Comparison of ENCODE assay signal across 19 mouse cellular contexts in genomic region chr17:56254695-56255094, GRCm38 (mm10). TPM values are rescaled to one million over a fixed set of nuclear protein-coding genes. Genes with fewer than 3 reads are reported as not detected.
A peak's percentile ranks its signal among the peaks of the same experiment; 100 is the strongest.
DNase-seq lines count a peak whose midpoint lies in the region; ATAC-seq and TF ChIP-seq lines count a peak whose summit lies in the region.
"Had no signal": no experiment of that assay in that cellular context is flagged by ENCODE, and none has a peak within 500 bp of the region (broad histone marks: within the 10 kb centered on the region; RNA-seq: fewer than 3 reads in every experiment).

No protein-coding gene starts in this region.

- no peaks in the 10 kb centered on the region for H3K9me3 ChIP-seq in forebrain, postnatal 0 days (ENCODE audit: low read length)
- no peaks in the 10 kb centered on the region for H3K9me3 ChIP-seq in forebrain, embryonic 12.5 days
- H3K9me3 ChIP-seq in hindbrain, postnatal 0 days (ENCODE audit: low read length): no peaks in the 10 kb centered on the region
- no peaks in the 10 kb centered on the region for H3K9me3 ChIP-seq in midbrain, postnatal 0 days (ENCODE audit: low read length)
- H3K9me3 ChIP-seq: embryonic facial prominence, embryonic 10.5 days; midbrain, embryonic 12.5 days had no signal

- no peak overlapping the region for H3K4me3 ChIP-seq in forebrain, postnatal 0 days (ENCODE audit: low read depth, low read length)
- no peak overlapping the region for H3K4me3 ChIP-seq in forebrain, embryonic 12.5 days (replicated peaks)
- no peak overlapping the region for H3K4me3 ChIP-seq in layer of hippocampus, adult 2 months
- H3K4me3 ChIP-seq in hindbrain, postnatal 0 days (ENCODE audit: low read length): no peak overlapping the region
- H3K4me3 ChIP-seq in midbrain, postnatal 0 days (ENCODE audit: low read depth, low read length): no peak overlapping the region

- ATAC-seq in forebrain, postnatal 0 days: no peak
- no peak for ATAC-seq in forebrain, embryonic 12.5 days (ENCODE audit: low FRiP score)
- no peak for ATAC-seq in hindbrain, postnatal 0 days
- no peak for ATAC-seq in midbrain, postnatal 0 days (ENCODE audit: low FRiP score)
- ATAC-seq: intestine, embryonic 16.5 days had no signal

- no peaks in the 10 kb centered on the region for H3K27me3 ChIP-seq in forebrain, postnatal 0 days (ENCODE audit: insufficient read depth, low read length)
- H3K27me3 ChIP-seq in forebrain, embryonic 12.5 days: no peaks in the 10 kb centered on the region
- H3K27me3 ChIP-seq in hindbrain, postnatal 0 days (ENCODE audit: insufficient read depth, low read length): no peaks in the 10 kb centered on the region
- H3K27me3 ChIP-seq in midbrain, postnatal 0 days (ENCODE audit: insufficient read depth, low read length): no peaks in the 10 kb centered on the region
- H3K27me3 ChIP-seq: midbrain, embryonic 12.5 days had no signal

- H3K9ac ChIP-seq in forebrain, postnatal 0 days: peak overlapping the region; percentile 22; the same call in 1 of the 2 replicates
- H3K9ac ChIP-seq in forebrain, embryonic 12.5 days: no peak overlapping the region
- no peak overlapping the region for H3K9ac ChIP-seq in hindbrain, postnatal 0 days (replicated peaks; ENCODE audit: low read length)
- no peak overlapping the region for H3K9ac ChIP-seq in midbrain, postnatal 0 days (replicated peaks; ENCODE audit: low read length, poor library complexity, severe bottlenecking)
- H3K9ac ChIP-seq: midbrain, embryonic 12.5 days had no signal

- peaks cover 16% of the 10 kb centered on the region for H3K36me3 ChIP-seq in forebrain, postnatal 0 days (ENCODE audit: insufficient read depth)
- peaks cover 18% of the 10 kb centered on the region for H3K36me3 ChIP-seq in forebrain, embryonic 12.5 days (replicated peaks)
- peaks cover 6% of the 10 kb centered on the region for H3K36me3 ChIP-seq in hindbrain, postnatal 0 days (ENCODE audit: insufficient read depth, low read length)
- peaks cover 9% of the 10 kb centered on the region for H3K36me3 ChIP-seq in midbrain, postnatal 0 days (ENCODE audit: insufficient read depth, low read length)

- TF ChIP-seq CTCF in forebrain, postnatal 0 days (IDR thresholded peaks at IDR 0.05; ENCODE audit: low read depth): no peak
- TF ChIP-seq CTCF in layer of hippocampus, adult 2 months (conservative IDR thresholded peaks at IDR 0.05): no peak
- TF ChIP-seq CTCF in hindbrain, postnatal 0 days (IDR thresholded peaks at IDR 0.05; ENCODE audit: low read depth): no peak
- no peak for TF ChIP-seq CTCF in midbrain, postnatal 0 days (IDR thresholded peaks at IDR 0.05)

- H3K4me2 ChIP-seq in forebrain, postnatal 0 days (ENCODE audit: low read depth): no peak overlapping the region
- H3K4me2 ChIP-seq in forebrain, embryonic 12.5 days: no peak overlapping the region
- no peak overlapping the region for H3K4me2 ChIP-seq in hindbrain, postnatal 0 days (ENCODE audit: low read depth, low read length)
- no peak overlapping the region for H3K4me2 ChIP-seq in midbrain, postnatal 0 days (ENCODE audit: low read depth, low read length, poor library complexity, severe bottlenecking)

- H3K27ac ChIP-seq in forebrain, postnatal 0 days (ENCODE audit: low read depth, low read length): peak overlapping the region; percentile 76
- no peak overlapping the region for H3K27ac ChIP-seq in forebrain, embryonic 12.5 days
- H3K27ac ChIP-seq in layer of hippocampus, adult 2 months: peak overlapping the region; percentile 82
- peak overlapping the region; percentile 93; the same call in 1 of the 2 replicates for H3K27ac ChIP-seq in hindbrain, postnatal 0 days
- H3K27ac ChIP-seq in midbrain, postnatal 0 days (ENCODE audit: low read depth, low read length): peak overlapping the region; percentile 92
- H3K27ac ChIP-seq: embryonic facial prominence, embryonic 10.5 days had no signal

- WGBS in forebrain, postnatal 0 days: 74% methylated on average over 4 of the region's 4 CpGs
- WGBS in forebrain, embryonic 12.5 days: 80% methylated on average over 4 of the region's 4 CpGs
- 77% methylated on average over 4 of the region's 4 CpGs for WGBS in hindbrain, postnatal 0 days
- WGBS in midbrain, postnatal 0 days: 82% methylated on average over 4 of the region's 4 CpGs

- peaks cover 20% of the 10 kb centered on the region for H3K4me1 ChIP-seq in forebrain, postnatal 0 days (ENCODE audit: insufficient read depth)
- H3K4me1 ChIP-seq in forebrain, embryonic 12.5 days: peaks cover 37% of the 10 kb centered on the region
- no peaks in the 10 kb centered on the region for H3K4me1 ChIP-seq in hindbrain, postnatal 0 days (ENCODE audit: insufficient read depth, low read length)
- peaks cover 9% of the 10 kb centered on the region; the same call in 1 of the 2 replicates for H3K4me1 ChIP-seq in midbrain, postnatal 0 days (ENCODE audit: insufficient read depth, low read length)

- DNase-seq in forebrain, postnatal 0 days: no peak
- DNase-seq in layer of hippocampus, adult 2 months (ENCODE audit: low spot score in 2 of 2): no peak
- DNase-seq in layer of hippocampus, postnatal 36 days: no peak
- DNase-seq in hindbrain, postnatal 0 days (ENCODE audit: low spot score): no peak
- DNase-seq in midbrain, postnatal 0 days (ENCODE audit: low spot score): no peak
- DNase-seq in left cerebral cortex, adult 18-20 months (ENCODE audit: low spot score in 2 of 2): no peak
- DNase-seq: gastrocnemius, postnatal 10 days; liver; lung, adult 2 months; lung, postnatal 36 days had no signal

RNA-seq across cellular contexts. Expression of gene Fem1a, which starts 1.9 kb away (rescaled TPM):
- total RNA-seq in forebrain, postnatal 0 days (2014; rRNA removed): 44.2 and 53.6 TPM in 2 replicates
- 15.4 and 17.2 TPM in 2 replicates for polyA plus RNA-seq in forebrain, postnatal 0 days (2015; fragmentation: Nextera tagmentation; extraction: Ambion mirVana)
- polyA plus RNA-seq in forebrain, embryonic 12.5 days (2016; fragmentation: Nextera tagmentation; extraction: Ambion mirVana): 18.2 and 20.3 TPM in 2 replicates
- 10 to 100 TPM; 36.4 to 37.1 TPM for total RNA-seq in layer of hippocampus, adult 2 months (2021)
- 10 to 100 TPM; 34.3 to 35.7 TPM for total RNA-seq in layer of hippocampus, postnatal 36 days (2021)
- 47.0 and 49.2 TPM in 2 replicates for total RNA-seq in hindbrain, postnatal 0 days (2014; rRNA removed)
- 15.1 and 15.7 TPM in 2 replicates for polyA plus RNA-seq in hindbrain, postnatal 0 days (2015; fragmentation: Nextera tagmentation; extraction: Ambion mirVana)
- total RNA-seq in midbrain, postnatal 0 days (2014; rRNA removed): 43.2 and 45.3 TPM in 2 replicates
- 13.8 and 14.2 TPM in 2 replicates for polyA plus RNA-seq in midbrain, postnatal 0 days (2015; fragmentation: Nextera tagmentation; extraction: Ambion mirVana)
- 10 to 100 TPM; 29.9 to 31.9 TPM for total RNA-seq in left cerebral cortex, adult 18-20 months (2021)

RNA-seq across cellular contexts. Expression of gene Ticam1, which starts 21.9 kb away (rescaled TPM):
- total RNA-seq in forebrain, postnatal 0 days (2014; rRNA removed): 1.9 and 2.5 TPM in 2 replicates
- polyA plus RNA-seq in forebrain, postnatal 0 days (2015; fragmentation: Nextera tagmentation; extraction: Ambion mirVana): 1.2 and 1.5 TPM in 2 replicates
- polyA plus RNA-seq in forebrain, embryonic 12.5 days (2016; fragmentation: Nextera tagmentation; extraction: Ambion mirVana): 1.5 and 1.7 TPM in 2 replicates
- 1 to 10 TPM; 6.1 to 7.1 TPM for total RNA-seq in layer of hippocampus, adult 2 months (2021)
- 1 to 10 TPM; 6.1 to 6.7 TPM for total RNA-seq in layer of hippocampus, postnatal 36 days (2021)
- total RNA-seq in hindbrain, postnatal 0 days (2014; rRNA removed): 3.1 and 3.4 TPM in 2 replicates
- polyA plus RNA-seq in hindbrain, postnatal 0 days (2015; fragmentation: Nextera tagmentation; extraction: Ambion mirVana): 1.2 and 1.3 TPM in 2 replicates
- 3.1 and 3.7 TPM in 2 replicates for total RNA-seq in midbrain, postnatal 0 days (2014; rRNA removed)
- 0.91 and 1.1 TPM in 2 replicates for polyA plus RNA-seq in midbrain, postnatal 0 days (2015; fragmentation: Nextera tagmentation; extraction: Ambion mirVana)
- total RNA-seq in left cerebral cortex, adult 18-20 months (2021): 1 to 10 TPM; 5.2 to 7.6 TPM

RNA-seq across cellular contexts. Expression of gene Dpp9, which starts 36.0 kb away (rescaled TPM):
- total RNA-seq in forebrain, postnatal 0 days (2014; rRNA removed): 16.2 and 21.9 TPM in 2 replicates
- polyA plus RNA-seq in forebrain, postnatal 0 days (2015; fragmentation: Nextera tagmentation; extraction: Ambion mirVana): 16.1 and 19.5 TPM in 2 replicates
- 43.4 and 48.6 TPM in 2 replicates for polyA plus RNA-seq in forebrain, embryonic 12.5 days (2016; fragmentation: Nextera tagmentation; extraction: Ambion mirVana)
- 10 to 100 TPM; 65.3 to 66.1 TPM for total RNA-seq in layer of hippocampus, adult 2 months (2021)
- 10 to 100 TPM; 68.2 to 70.9 TPM for total RNA-seq in layer of hippocampus, postnatal 36 days (2021)
- 30.3 and 31.3 TPM in 2 replicates for total RNA-seq in hindbrain, postnatal 0 days (2014; rRNA removed)
- 18.9 and 19.0 TPM in 2 replicates for polyA plus RNA-seq in hindbrain, postnatal 0 days (2015; fragmentation: Nextera tagmentation; extraction: Ambion mirVana)
- total RNA-seq in midbrain, postnatal 0 days (2014; rRNA removed): 24.6 and 29.7 TPM in 2 replicates
- 19.4 and 19.7 TPM in 2 replicates for polyA plus RNA-seq in midbrain, postnatal 0 days (2015; fragmentation: Nextera tagmentation; extraction: Ambion mirVana)
- total RNA-seq in left cerebral cortex, adult 18-20 months (2021): 10 to 100 TPM; 59.7 to 69.5 TPM

RNA-seq across cellular contexts. Expression of gene Plin3, which starts 38.0 kb away (rescaled TPM):
- 8.1 and 8.5 TPM in 2 replicates for total RNA-seq in forebrain, postnatal 0 days (2014; rRNA removed)
- polyA plus RNA-seq in forebrain, postnatal 0 days (2015; fragmentation: Nextera tagmentation; extraction: Ambion mirVana): 12.4 and 13.9 TPM in 2 replicates
- 28.6 and 28.8 TPM in 2 replicates for polyA plus RNA-seq in forebrain, embryonic 12.5 days (2016; fragmentation: Nextera tagmentation; extraction: Ambion mirVana)
- 10 to 100 TPM; 16.8 to 17.2 TPM for total RNA-seq in layer of hippocampus, adult 2 months (2021)
- 10 to 100 TPM; 10.9 to 15.0 TPM for total RNA-seq in layer of hippocampus, postnatal 36 days (2021)
- 12.4 and 13.9 TPM in 2 replicates for total RNA-seq in hindbrain, postnatal 0 days (2014; rRNA removed)
- polyA plus RNA-seq in hindbrain, postnatal 0 days (2015; fragmentation: Nextera tagmentation; extraction: Ambion mirVana): 16.0 and 17.0 TPM in 2 replicates
- total RNA-seq in midbrain, postnatal 0 days (2014; rRNA removed): 8.1 and 12.4 TPM in 2 replicates
- 9.6 and 12.1 TPM in 2 replicates for polyA plus RNA-seq in midbrain, postnatal 0 days (2015; fragmentation: Nextera tagmentation; extraction: Ambion mirVana)
- total RNA-seq in left cerebral cortex, adult 18-20 months (2021): 10 to 100 TPM; 11.9 to 15.1 TPM

RNA-seq across cellular contexts. Expression of gene Arrdc5, which starts 45.4 kb away (rescaled TPM):
- total RNA-seq in forebrain, postnatal 0 days (2014; rRNA removed): not detected in 2 replicates
- polyA plus RNA-seq in forebrain, postnatal 0 days (2015; fragmentation: Nextera tagmentation; extraction: Ambion mirVana): not detected in 2 replicates
- polyA plus RNA-seq in forebrain, embryonic 12.5 days (2016; fragmentation: Nextera tagmentation; extraction: Ambion mirVana): not detected in 2 replicates
- not detected for total RNA-seq in layer of hippocampus, adult 2 months (2021)
- total RNA-seq in layer of hippocampus, postnatal 36 days (2021): not detected
- not detected in 2 replicates for total RNA-seq in hindbrain, postnatal 0 days (2014; rRNA removed)
- not detected in 2 replicates for polyA plus RNA-seq in hindbrain, postnatal 0 days (2015; fragmentation: Nextera tagmentation; extraction: Ambion mirVana)
- not detected in 2 replicates for total RNA-seq in midbrain, postnatal 0 days (2014; rRNA removed)
- not detected in 2 replicates for polyA plus RNA-seq in midbrain, postnatal 0 days (2015; fragmentation: Nextera tagmentation; extraction: Ambion mirVana)
- total RNA-seq in left cerebral cortex, adult 18-20 months (2021): not detected
- total RNA-seq: adrenal gland, postnatal 4 days; gastrocnemius, postnatal 10 days; heart, postnatal 25 days; layer of hippocampus, adult 8-10 months had no signal
- polyA plus RNA-seq: embryonic facial prominence, embryonic 10.5 days; heart, embryonic 11.5 days; intestine, embryonic 16.5 days; lung, adult 2 months; midbrain, embryonic 12.5 days; neural tube, embryonic 11.5 days had no signal
